Mouse (Mus musculus) thymus, postnatal 4 days (tissue): ENCODE measurements around the gene Ms4a4b.
"Not testable (repeated sequence)": the region's sequence is repeated elsewhere in the genome, so short reads cannot be mapped to it uniquely, and the experiment has no call there.

Experiments used
- DNase-seq: peaks from one replicate; pipeline ENCODE4 v3.0.0; 2021

The Ms4a4b gene

GRCm38 (mm10) chr19:11443338-11443737 lies at the start of gene Ms4a4b:
TSS of gene Ms4a4b (plus strand) at chr19:11443553.
- DNase-seq: no peak

- no peak for DNase-seq
These were observed 47.6 kb upstream of the Ms4a4b start for GRCm38 (mm10) chr19:11395769-11396168.

GRCm38 (mm10) chr19:11404527-11404926 lies 38.8 kb upstream of the Ms4a4b start, which contains the start of gene Ms4a4c:
TSS of gene Ms4a4c (plus strand) at chr19:11404770.
- no peak for DNase-seq

- DNase-seq: no peak
These were observed 35.9 kb upstream of the Ms4a4b start for GRCm38 (mm10) chr19:11407428-11407827.

GRCm38 (mm10) chr19:11408591-11408990 lies 34.8 kb upstream of the Ms4a4b start:
- no peak for DNase-seq

GRCm38 (mm10) chr19:11411640-11412039 lies 31.7 kb upstream of the Ms4a4b start:
- DNase-seq: no peak

GRCm38 (mm10) chr19:11414084-11414483 lies 29.3 kb upstream of the Ms4a4b start:
- no peak for DNase-seq

- no peak for DNase-seq
These were observed 27.8 kb upstream of the Ms4a4b start for GRCm38 (mm10) chr19:11415581-11415980.

GRCm38 (mm10) chr19:11418865-11419264 lies 24.5 kb upstream of the Ms4a4b start:
- DNase-seq: not testable (repeated sequence)

GRCm38 (mm10) chr19:11431209-11431608 lies 12.1 kb upstream of the Ms4a4b start:
- DNase-seq: not testable (repeated sequence)

- no peak for DNase-seq
These were observed 8.1 kb upstream of the Ms4a4b start for GRCm38 (mm10) chr19:11435058-11435834.

GRCm38 (mm10) chr19:11443964-11444363 lies 611 bp downstream of the Ms4a4b start:
- DNase-seq: no peak

GRCm38 (mm10) chr19:11447238-11447637 lies 3.9 kb downstream of the Ms4a4b start:
- no peak for DNase-seq

- DNase-seq: not testable (repeated sequence)
These were observed 15.7 kb downstream of the Ms4a4b start for GRCm38 (mm10) chr19:11459041-11459440.

GRCm38 (mm10) chr19:11464795-11465194 lies 21.4 kb downstream of the Ms4a4b start:
- DNase-seq: not testable (repeated sequence)

GRCm38 (mm10) chr19:11466471-11466870 lies 23.1 kb downstream of the Ms4a4b start:
- DNase-seq: no peak

GRCm38 (mm10) chr19:11468361-11468760 lies 25.0 kb downstream of the Ms4a4b start:
- not testable (repeated sequence) for DNase-seq

GRCm38 (mm10) chr19:11469215-11469614 lies 25.9 kb downstream of the Ms4a4b start, which contains the start of gene Ms4a6c:
TSS of gene Ms4a6c (plus strand) at chr19:11469366.
- DNase-seq: not testable (repeated sequence)

- no peak for DNase-seq
These were observed 36.4 kb downstream of the Ms4a4b start for GRCm38 (mm10) chr19:11479714-11480113.

- no peak for DNase-seq
These were observed 39.3 kb downstream of the Ms4a4b start for GRCm38 (mm10) chr19:11482684-11483083.

- no peak for DNase-seq
These were observed 40.6 kb downstream of the Ms4a4b start for GRCm38 (mm10) chr19:11483941-11484340.

GRCm38 (mm10) chr19:11484388-11484787 lies 41.0 kb downstream of the Ms4a4b start:
- no peak for DNase-seq

GRCm38 (mm10) chr19:11485266-11485665 lies 41.9 kb downstream of the Ms4a4b start:
- no peak for DNase-seq

GRCm38 (mm10) chr19:11485746-11486145 lies 42.4 kb downstream of the Ms4a4b start, which contains the start of gene Gm8369:
TSS of gene Gm8369 (plus strand) at chr19:11485938.
- no peak for DNase-seq

GRCm38 (mm10) chr19:11486599-11486998 lies 43.2 kb downstream of the Ms4a4b start:
- no peak for DNase-seq
